Mouse (Mus musculus): ENCODE data around the gene Olfr1195.

DNA sequence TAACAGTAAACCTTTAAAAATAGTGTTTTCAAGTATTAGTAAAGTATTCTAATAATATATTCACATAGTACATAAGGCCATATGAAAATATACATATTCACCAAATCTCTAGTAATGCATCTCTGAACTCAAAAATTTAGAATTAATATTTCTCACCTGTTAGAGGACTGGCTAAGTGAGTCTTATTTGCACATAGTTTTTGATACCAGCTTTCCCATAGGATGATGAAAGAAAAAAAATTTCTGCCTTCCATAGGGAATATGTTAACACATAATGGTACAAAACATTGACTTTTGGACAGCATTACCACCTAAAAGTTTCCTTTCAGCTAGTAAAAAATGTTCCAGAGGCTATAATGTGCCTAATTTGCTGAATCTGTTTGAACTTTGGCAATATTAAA lies at the start of gene Olfr1195:
- no peak for TF ChIP-seq CTCF (IDR thresholded peaks at IDR 0.05; ENCODE audit: low read depth)
- TF ChIP-seq EP300 (optimal IDR thresholded peaks at IDR 0.05): no peak

All from stomach, postnatal 0 days (tissue).